Mouse (Mus musculus): ENCODE results near the gene Ppfibp2.

Ppfibp2 gene

DNA sequence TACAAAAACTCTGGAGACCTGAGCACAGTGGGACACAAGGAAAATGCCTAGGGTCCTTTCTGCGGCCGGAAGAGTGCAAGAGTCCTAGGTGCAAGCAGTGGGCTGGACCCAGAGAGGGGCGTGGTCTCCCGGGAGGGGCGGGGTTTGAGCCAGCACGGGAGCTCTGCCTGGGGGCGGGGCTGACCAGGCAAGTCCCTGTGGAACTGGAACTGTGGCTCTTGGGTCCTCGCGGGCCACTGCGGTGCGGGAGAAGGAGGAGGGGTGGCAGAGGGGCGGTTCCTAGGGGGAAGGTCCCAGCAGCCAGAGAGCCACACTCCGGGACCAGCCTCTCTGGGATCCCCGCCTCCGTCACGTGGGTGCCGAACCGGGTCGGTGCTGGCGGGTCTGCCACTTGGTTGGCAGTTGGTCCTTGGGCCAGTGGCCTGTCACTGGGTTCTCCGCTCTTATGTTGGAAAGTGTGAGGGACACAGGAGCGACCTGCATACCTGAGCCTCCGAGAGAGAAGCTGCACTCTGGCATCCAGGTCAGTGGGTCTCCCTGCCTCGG lies at the start of gene Ppfibp2:
Gene Ppfibp2, plus strand, starts transcription at position 351 of the 546 bp plus-strand sequence.
- no peak for DNase-seq (ENCODE audit: extremely low spot score, low read depth, low spot score)

DNA sequence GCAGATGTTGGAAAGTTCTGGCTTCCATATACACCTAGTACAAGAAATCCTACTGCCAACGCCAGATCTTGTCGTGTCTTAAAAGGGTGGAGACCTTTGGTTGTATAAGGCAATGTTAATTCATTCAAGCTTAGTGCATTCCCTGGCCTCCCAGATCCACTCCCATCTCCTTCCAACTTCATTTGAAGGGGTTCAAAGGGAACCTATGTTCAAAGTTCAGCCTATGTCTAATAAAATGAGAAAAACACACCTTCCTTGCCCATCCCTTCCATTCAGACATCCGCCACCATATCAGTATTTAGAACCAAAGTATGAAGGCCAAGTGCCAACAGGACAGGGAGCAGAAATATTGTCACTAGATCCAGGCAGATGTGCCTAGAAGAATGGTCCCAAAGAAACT lies 47.1 kb upstream of the Ppfibp2 start:
- DNase-seq (ENCODE audit: extremely low spot score, low read depth, low spot score) = no peak

DNA sequence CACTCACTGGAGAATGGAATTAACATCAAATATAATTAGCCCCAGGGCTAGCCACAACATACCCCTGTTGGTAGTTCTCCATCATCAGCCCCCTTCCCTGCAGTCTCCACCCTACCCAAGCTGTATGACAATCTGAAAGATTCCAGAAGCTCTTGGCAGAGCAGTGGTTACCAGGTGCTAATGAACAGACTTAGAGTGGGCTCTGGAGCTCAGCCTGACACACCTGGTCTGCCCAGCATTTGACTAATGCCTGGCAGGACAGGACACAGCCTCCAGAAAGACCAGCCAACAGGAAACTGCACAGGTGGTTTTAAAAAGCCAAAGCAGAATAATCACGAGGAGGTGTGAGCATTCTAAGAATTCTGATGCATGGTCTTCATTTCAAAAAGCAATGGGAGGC lies 41.5 kb upstream of the Ppfibp2 start:
- no peak for DNase-seq (ENCODE audit: extremely low spot score, low read depth, low spot score)

DNA sequence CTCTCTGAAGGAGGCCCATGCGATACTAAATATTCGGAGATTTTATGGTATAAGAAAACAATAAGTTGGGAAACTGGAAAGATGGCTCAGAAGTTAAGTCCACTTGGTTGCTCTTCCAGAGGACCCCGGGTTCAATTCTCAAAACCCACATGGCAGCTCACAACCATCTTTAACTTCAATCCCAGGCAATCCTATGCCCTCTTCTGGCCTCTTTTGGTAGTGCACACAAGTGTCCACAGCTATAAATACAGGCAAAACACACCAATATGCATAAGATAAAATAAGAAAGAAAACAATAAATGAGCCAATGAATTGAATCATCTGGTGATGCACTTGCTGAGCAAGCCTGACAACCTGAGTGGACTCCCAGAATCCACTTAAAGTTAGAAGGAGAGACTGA lies 39.1 kb upstream of the Ppfibp2 start:
- DNase-seq (ENCODE audit: extremely low spot score, low read depth, low spot score) = no peak

DNA sequence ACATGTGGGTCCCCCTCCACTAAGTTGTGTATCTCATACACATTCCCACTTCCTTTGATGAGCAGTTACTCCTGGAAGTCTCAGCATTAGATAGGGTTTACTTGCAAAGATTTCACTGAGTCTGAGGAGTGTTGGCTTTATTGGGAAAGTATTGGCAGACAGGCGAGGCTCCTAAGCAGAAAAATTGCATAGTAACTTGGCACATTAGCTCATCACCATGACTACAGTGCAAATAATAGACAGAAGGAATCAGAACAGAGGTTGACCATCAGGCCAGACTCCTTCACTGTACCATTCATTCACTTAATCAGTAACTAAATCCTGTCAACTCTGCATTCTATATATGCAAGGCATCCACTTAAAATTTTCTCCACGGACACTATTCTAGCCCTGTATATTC lies 34.3 kb upstream of the Ppfibp2 start:
- no peak for DNase-seq (ENCODE audit: extremely low spot score, low read depth, low spot score)

DNA sequence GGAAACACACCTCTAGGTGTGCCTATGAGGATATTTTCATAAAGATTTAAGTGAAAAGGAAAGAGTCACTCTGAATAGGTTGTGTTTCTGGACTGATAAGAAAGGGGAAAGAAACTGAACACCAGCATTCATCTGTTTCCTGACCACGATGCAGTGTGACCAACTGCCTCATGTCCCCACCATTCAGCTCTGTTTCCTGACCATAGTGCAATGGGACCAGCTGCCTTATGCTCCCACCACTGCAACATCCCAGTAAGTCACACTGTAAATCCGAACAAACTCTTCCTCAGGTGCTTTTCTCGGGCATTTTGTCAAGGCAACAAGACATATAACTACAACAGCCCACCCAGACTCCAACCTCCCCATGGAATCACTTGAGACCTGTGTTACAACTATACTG lies 33.4 kb upstream of the Ppfibp2 start:
- no peak for DNase-seq (ENCODE audit: extremely low spot score, low read depth, low spot score)

DNA sequence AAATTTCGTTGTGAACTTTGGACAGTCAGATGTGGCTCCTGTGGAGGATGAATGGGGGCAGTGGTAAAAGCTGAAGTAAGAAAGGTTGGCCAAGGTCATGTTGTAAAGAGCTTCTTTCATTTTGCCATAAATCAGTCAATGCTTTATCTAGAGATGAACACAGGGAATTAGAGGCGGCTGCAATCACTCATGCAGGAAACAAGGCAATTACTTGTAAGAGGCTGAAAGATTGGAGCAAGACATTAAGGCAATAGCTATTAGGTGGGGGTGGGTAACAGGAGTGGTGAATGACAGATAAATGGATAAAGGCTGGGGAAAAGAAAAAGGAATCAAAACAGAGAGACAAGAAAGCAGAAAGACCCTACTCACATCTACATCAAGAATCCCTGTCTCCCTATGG lies 31.3 kb upstream of the Ppfibp2 start:
- DNase-seq (ENCODE audit: extremely low spot score, low read depth, low spot score) = no peak

DNA sequence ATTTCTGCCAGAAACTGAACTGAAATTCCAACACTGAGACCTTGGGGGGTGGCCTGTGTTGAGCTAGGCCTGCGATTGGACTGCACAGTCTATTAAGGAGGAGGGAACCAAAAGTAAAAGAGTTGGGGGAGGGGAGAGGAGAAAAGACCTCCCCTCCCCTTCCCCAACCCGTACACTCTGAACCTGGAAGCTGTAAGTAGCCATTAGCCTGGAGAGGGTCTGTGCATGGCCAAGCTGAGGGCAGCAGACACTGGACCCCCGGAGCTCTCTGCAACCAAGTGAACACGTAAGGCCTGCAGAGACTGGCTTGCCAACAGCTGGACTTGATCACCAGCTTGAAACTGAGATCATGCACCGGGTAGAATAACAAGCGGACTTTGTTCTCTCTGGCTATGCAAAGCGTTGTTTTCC lies 27.7 kb upstream of the Ppfibp2 start, which contains the start of gene Olfml1:
Gene Olfml1, plus strand, starts transcription at position 186 of the 411 bp plus-strand sequence.
- DNase-seq (ENCODE audit: extremely low spot score, low read depth, low spot score) = peak; percentile 77

DNA sequence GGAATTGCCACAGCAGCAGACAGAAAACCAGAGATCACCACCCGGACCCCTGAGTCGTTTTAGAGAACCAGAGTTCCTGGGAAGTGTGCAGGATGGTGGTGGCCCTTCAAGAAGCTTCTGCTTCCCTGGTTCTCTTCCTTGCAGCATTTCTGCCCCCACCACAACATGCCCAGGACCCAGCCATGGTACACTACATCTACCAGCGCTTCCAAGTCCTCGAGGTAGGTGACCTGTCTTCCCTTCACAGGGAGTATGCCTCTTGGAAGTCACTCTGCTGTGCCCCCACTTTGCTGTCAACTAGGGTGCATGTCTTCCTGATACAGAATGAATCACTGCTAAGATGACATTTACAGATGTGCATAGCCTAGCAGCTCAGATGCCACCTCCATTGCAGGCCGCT lies 27.3 kb upstream of the Ppfibp2 start:
- DNase-seq (ENCODE audit: extremely low spot score, low read depth, low spot score) = no peak

DNA sequence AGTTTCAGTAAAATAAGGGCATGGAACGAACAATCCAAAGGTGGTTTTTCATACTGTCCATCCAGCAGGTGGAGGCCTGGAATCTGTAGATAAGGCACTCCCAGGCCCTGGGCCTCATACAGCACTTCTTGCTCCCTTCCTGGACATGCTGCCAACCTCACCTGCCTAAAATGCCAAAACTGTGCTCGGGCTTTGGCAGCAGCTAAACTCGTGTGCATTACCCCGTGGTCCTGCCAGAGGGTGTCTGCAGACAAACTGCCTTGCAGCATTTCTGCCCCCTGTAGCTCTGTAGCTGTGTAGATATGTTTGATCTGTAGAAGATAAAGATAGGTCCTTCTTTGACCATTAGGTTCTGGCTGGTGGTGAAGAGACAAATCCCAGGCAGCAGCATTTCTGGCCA lies 26.0 kb upstream of the Ppfibp2 start:
- DNase-seq (ENCODE audit: extremely low spot score, low read depth, low spot score) = no peak

DNA sequence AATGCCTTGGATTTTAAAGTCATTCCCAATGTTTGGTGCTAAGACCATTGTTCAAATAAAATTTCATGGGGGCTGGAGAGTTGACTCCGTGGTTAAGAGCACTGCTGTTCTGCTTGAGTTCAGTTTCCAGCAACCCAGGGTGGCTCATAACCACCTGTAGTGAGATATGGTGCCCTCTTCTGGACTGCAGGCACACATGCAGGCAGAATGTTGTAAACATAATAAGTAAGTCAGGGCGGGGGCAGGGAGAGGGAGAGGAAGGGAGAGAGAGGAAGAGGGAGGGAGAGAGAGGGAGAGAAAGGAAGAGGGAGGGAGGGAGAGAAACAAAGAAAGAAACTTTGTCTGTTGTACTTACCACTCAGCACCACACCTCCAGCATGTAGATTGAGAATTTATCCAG lies 21.2 kb upstream of the Ppfibp2 start:
- DNase-seq (ENCODE audit: extremely low spot score, low read depth, low spot score) = no peak

DNA sequence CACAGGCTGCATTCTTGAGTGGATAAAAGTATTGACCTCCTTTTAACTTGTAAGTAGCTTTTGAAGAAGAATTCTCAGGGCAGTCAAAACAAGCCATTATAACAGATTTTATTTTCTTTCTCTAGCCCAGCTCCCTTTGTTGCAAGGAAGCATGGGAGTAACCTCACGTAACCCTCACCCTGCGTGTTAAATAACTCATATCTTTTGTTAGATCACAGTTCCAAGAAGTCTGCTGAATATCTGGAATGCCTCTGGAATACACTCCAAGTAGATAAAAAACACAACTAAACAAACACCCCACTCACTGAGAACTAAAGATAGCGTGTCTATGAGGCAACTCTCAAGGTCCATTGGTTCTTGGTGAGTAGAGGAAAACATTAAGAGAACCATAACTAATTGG lies 20.7 kb upstream of the Ppfibp2 start:
- DNase-seq (ENCODE audit: extremely low spot score, low read depth, low spot score) = no peak

DNA sequence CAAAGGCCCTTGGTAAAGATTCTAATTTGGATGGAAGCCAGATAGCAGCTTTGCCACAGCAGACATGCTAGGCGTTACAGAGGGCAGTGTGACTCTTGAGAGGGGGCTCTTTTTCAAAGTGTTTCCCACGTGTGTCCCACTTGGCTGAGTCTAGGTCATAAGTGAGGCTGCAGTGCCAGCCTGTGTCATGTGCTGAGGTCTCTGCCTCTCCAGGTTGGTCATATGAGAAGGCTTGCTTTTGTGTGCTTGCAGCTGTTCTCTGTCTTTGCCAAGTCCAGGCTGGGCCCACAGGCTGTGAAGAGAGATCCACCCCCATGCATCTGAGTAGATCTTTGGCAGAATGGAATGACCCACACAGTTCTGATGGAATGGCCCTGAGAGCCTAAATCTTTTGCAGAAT lies 2.4 kb upstream of the Ppfibp2 start:
- no peak for DNase-seq (ENCODE audit: extremely low spot score, low read depth, low spot score)

DNA sequence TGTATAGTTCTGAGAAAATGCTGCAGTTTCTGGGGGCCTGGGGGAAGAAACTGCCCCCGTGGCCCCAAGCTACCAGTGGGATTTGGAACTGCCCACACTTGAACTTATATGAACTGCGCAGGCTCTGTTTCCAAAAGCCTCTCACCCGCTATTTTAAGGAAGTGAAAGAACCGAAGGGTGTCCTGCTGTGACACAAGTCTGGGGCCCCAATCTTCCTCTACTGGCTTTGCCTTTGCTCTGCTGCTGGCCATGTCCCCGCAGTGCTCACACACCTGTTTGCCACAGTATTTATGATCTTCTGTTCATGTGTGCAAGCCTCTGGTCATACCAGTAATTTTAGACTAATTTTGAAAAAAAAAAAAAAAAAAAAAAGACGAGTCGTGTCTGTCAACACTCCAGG lies 1.1 kb upstream of the Ppfibp2 start:
- DNase-seq (ENCODE audit: extremely low spot score, low read depth, low spot score) = no peak

DNA sequence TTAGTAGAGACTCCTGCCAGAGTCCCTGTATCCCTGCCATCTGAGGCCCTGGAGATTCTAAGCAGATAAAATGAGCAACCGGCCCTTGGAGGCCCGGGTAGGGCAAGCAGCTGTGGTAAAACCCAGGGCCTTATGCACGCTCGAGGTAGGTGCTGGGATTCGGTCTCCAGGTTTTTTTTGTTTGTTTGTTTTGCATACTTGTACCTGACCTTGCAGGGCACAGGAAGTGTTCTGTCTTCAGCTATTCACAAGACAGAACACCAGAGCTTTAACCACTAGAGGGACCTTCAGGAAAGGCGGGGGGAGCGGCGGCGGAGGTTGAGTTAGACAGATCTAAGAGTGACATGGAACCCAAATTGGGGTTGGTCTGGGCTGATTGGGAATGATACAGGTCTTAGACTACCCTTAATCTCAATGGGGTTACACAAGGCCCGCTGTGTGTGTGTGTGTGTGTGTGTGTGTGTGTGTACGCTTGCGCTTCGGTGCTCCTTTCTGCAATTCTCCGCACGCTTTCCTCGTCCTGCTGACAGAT lies 616 bp upstream of the Ppfibp2 start:
- DNase-seq (ENCODE audit: extremely low spot score, low read depth, low spot score) = no peak

DNA sequence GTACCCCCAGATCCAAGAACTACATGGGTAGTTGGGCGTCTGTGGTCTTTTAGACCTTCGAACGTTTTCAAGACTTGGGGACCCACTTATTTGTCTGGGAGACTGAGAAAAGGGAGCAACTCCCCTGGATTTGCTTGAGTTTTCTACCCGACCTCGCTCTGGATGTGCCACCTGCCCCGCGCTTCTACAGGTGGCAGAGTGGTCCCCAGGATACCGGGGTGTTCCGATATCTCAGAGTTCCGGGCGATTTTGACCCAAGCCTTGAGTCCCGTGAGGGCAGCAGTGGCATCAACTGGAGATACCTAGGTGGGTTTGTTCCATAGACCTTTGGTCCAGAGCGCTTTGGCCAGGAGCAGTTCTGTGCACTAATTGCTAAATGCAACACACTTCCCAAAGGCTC lies 419 bp downstream of the Ppfibp2 start:
- DNase-seq (ENCODE audit: extremely low spot score, low read depth, low spot score) = no peak

DNA sequence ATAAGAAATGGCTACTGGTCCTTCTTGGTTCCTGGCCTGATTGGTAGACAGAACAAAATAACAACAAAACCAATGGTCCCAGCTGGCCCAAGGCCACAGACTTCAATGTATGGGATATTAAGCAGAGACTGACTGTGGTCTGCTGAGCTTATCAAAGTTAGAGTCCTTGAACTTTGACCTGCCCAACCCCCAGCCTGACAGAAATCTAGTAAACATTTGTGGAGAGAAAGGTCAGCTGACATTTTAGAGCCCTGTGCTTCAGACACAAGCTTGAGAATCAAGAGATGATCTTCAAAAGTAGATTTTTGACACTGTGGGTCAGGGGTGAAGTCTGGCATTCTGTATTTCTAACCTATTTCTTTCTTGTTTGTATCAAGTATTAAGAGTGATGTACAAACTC lies 1.7 kb downstream of the Ppfibp2 start:
- DNase-seq (ENCODE audit: extremely low spot score, low read depth, low spot score) = no peak

DNA sequence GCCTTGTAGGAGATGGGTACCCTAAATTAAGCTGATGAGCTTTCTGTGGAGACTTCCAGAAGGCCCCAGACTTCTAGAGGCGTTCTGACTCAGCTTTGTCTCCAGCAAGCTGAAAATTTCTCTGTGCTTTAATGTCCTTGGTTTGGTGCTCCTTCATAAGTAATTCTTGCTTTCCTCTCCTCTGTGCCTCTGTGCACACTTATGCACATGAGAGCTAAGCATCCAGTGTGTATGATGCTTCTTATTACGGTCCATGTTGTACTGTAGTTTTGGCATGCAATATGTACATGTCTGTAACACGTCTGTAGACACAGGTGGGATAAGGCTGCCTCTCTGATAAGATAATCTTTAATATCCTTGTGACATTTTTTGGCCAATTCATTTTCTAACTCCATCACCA lies 2.9 kb downstream of the Ppfibp2 start:
- no peak for DNase-seq (ENCODE audit: extremely low spot score, low read depth, low spot score)

DNA sequence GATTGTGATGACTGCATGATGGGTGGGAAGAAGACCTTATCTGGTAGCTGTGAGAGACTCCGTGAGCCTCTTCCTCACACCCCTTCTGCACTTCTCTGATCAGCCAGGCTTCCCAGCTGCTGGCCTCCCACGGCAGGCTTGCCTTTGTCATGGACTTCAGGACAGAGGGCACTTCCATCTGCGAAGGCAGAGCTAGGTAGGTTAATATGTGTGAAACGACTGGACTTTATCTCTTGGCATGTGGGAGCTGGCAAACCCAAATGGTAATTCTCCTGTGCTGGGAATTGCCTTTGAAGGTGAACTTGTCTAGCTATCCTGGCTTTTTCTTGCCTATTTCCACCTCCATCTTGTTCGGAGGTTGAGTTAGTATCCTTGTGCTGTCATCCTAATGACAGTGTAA lies 5.6 kb downstream of the Ppfibp2 start:
- DNase-seq (ENCODE audit: extremely low spot score, low read depth, low spot score) = no peak

DNA sequence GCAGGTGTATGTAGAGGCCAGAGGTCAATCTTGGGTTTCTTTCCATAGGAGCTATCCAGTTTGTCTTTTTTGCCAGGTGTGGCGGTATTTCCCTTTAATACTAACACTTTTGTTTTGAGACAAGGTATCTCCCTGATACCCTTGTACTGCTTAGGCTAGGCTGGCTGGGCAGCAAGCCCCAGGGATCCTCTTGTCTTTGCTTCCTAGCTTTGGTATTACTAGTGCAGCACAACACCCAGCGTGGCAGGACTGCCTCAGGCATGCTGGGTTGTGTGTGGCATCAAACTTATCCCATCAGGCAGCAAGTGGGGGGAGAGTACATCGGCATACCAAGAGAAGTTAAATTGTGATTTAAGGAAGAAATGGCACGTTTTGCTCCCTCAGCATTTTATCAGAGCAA lies 7.5 kb downstream of the Ppfibp2 start:
- no peak for DNase-seq (ENCODE audit: extremely low spot score, low read depth, low spot score)

DNA sequence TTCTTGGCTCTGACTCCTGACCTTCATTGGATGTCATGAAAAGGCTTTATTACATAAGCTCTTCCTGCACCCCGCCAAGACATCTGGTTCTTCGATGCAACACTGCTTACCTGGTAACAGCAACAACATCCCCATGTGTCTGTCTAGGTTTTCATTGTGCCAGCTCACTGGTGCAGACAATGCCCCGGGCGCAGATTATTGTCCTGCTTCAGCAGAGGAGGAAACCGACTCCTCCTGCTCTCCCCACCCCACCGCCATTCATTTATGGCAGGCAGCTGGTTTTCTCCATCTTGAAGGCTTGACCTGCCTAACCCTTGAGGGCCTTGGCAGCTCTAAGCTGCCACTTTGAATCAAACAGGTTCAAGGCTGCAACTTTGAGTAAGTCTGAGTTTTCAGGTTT lies 7.9 kb downstream of the Ppfibp2 start:
- DNase-seq (ENCODE audit: extremely low spot score, low read depth, low spot score) = no peak

DNA sequence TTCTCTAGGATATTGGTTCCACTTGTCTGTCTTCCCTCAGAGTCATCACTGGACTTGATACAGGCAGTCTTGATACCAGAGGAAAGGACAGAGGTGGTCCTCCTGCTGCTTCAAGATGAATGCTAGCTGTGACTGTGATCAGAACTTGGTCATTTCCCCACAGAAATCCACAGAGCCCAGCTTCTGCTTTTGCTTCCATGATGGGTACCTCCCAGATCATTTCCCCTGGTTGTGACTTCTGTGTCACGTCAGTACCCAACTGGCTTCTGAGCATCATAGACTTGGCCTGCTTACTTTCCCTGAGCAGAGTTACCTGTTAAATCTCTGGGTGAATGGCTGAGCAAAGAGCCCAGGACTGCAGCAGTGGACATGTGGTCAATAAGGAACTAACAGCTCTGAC lies 12.8 kb downstream of the Ppfibp2 start:
- no peak for DNase-seq (ENCODE audit: extremely low spot score, low read depth, low spot score)

DNA sequence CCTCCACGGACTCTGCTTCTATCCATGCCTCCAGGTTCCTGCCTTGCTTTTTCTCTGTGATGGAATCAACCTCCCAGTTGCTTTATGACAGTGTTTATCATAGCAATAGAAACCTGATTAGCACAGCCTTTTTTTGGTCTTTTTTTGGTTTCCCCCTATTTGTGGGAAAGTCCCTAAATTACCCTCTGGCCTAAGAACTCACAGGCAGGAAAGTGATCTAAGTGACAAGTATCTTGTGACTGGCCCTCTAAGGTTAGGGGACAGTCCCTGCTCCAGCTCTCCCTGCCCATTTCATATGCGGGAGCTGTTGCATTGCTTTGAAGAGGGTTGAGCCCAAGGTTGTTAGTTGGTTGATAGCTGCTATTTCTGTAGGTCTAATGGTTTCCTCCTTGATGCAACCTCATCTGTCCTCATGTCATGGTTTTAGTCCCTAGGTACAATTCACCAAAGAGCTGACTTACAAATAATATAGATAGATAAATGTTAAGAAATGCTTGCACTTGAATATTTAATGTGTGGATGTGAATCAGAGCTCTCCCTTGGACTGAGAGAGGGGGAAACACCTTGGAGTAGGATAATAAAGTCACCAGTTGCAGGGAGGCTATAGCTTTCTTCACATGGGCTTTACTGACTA lies 14.7 kb downstream of the Ppfibp2 start:
- no peak for DNase-seq (ENCODE audit: extremely low spot score, low read depth, low spot score)

Measured in hindlimb bud, embryonic 11.5 days (tissue).